Mouse (Mus musculus) midbrain, embryonic 15.5 days (tissue): ENCODE results near the gene Gimap4. TPM values are rescaled to one million over a fixed set of nuclear protein-coding genes. Genes with fewer than 3 reads are reported as not detected.

Source experiments
- ATAC-seq: fragments of 200-750 bp; cut with Nextera tagmentation; replicated peaks from 2 replicates; pipeline ENCODE4 v1.8.0; 2017; ENCODE audit warnings: moderate TSS enrichment
- H3K27ac ChIP-seq: fragments of 300-500 bp; sonication (generic); 2 replicates; pipeline ENCODE4 v1.5.1; 2015; ENCODE audit warnings: mild to moderate bottlenecking, inconsistent platforms
- H3K27me3 ChIP-seq: fragments of 300-500 bp; sonication (generic); replicated peaks from 2 replicates; pipeline ENCODE4 v1.6.1; 2015; ENCODE audit warnings: inconsistent platforms
- H3K36me3 ChIP-seq: fragments of 300-500 bp; sonication (generic); replicated peaks from 2 replicates; pipeline ENCODE4 v1.6.1; 2015; ENCODE audit warnings: inconsistent platforms
- H3K4me1 ChIP-seq: fragments of 300-500 bp; sonication (generic); 2 replicates; pipeline ENCODE4 v1.6.1; 2015; ENCODE audit warnings: inconsistent platforms
- H3K4me2 ChIP-seq: fragments of 300-500 bp; sonication (generic); 2 replicates; pipeline ENCODE4 v1.6.1; 2015; ENCODE audit warnings: inconsistent platforms, mild to moderate bottlenecking, moderate library complexity
- H3K4me3 ChIP-seq: fragments of 300-500 bp; sonication (generic); 2 replicates; pipeline ENCODE4 v1.5.1; 2015; ENCODE audit warnings: mild to moderate bottlenecking, inconsistent platforms
- H3K9ac ChIP-seq: fragments of 300-500 bp; sonication (generic); 2 replicates; pipeline ENCODE4 v1.6.1; 2015; ENCODE audit warnings: mild to moderate bottlenecking, inconsistent platforms
- H3K9me3 ChIP-seq: fragments of 300-500 bp; sonication (generic); 2 replicates; pipeline ENCODE4 v1.6.1; 2016; ENCODE audit warnings: inconsistent platforms
- WGBS: fragments of 180-500 bp; shearing (Covaris S2); methylation state at CpG from one replicate; pipeline ENCODE4 v1.1.7; 2015; ENCODE audit warnings: mixed read lengths; 5-methylcytosine and 5-hydroxymethylcytosine counted together
- polyA plus RNA-seq: library from polyadenylated mRNA; unstranded; fragments of >200 nt; fragmentation: Nextera tagmentation; extraction: Ambion mirVana; gene quantifications from 2 replicates; pipeline ENCODE4 v1.2.1, GENCODE M21; 2015

The Gimap4 gene
- polyA plus RNA-seq, 1 experiment from 2014 or later: 1.5 TPM

- H3K9me3 ChIP-seq: no peaks in the 10 kb centered on the region
- H3K27ac ChIP-seq: no peak overlapping the region
- H3K27me3 ChIP-seq: no peaks in the 10 kb centered on the region
- H3K4me3 ChIP-seq: no peak overlapping the region
- H3K4me2 ChIP-seq: no peak overlapping the region
- no peak for ATAC-seq
- 0 out of 2 replicates have a peak, but pooled peaks cover 3% of the 10 kb centered on the region for H3K4me1 ChIP-seq
- no peak overlapping the region for H3K9ac ChIP-seq
- no peaks in the 10 kb centered on the region for H3K36me3 ChIP-seq
- WGBS: 91% methylated on average over 8 of the region's 8 CpGs
Observed at GRCm38 (mm10) chr6:48723468-48723867, 39.1 kb downstream of the Gimap4 start.

GRCm38 (mm10) chr6:48725476-48725875, 41.1 kb downstream of the Gimap4 start:
- H3K27me3 ChIP-seq: no peaks in the 10 kb centered on the region
- WGBS: 5% methylated on average over 1 of the region's 1 CpGs
- 0 out of 2 replicates have a peak, but pooled peaks cover 3% of the 10 kb centered on the region for H3K4me1 ChIP-seq
- H3K27ac ChIP-seq: no peak overlapping the region
- no peak overlapping the region for H3K4me3 ChIP-seq
- no peaks in the 10 kb centered on the region for H3K36me3 ChIP-seq
- no peak overlapping the region for H3K4me2 ChIP-seq
- no peak; the same call in 1 of the 2 replicates for ATAC-seq
- H3K9ac ChIP-seq: no peak overlapping the region
- no peaks in the 10 kb centered on the region for H3K9me3 ChIP-seq

GRCm38 (mm10) chr6:48727761-48728160, 43.4 kb downstream of the Gimap4 start:
- Histone ChIP-seq H3K4me3 (no peak overlapping the region), H3K36me3 (no peaks in the 10 kb centered on the region), H3K9ac (no peak overlapping the region), H3K4me1 (0 out of 2 replicates have a peak, but pooled peaks cover 3% of the 10 kb centered on the region), H3K27ac (no peak overlapping the region), H3K4me2 (no peak overlapping the region), H3K27me3 (no peaks in the 10 kb centered on the region), H3K9me3 (no peaks in the 10 kb centered on the region)
- ATAC-seq: no peak
- WGBS: 94% methylated on average over 5 of the region's 5 CpGs

GRCm38 (mm10) chr6:48732864-48733304, 48.5 kb downstream of the Gimap4 start:
- Histone ChIP-seq H3K9ac (no peak overlapping the region), H3K27me3 (no peaks in the 10 kb centered on the region), H3K4me3 (no peak overlapping the region), H3K27ac (no peak overlapping the region), H3K4me1 (no peaks in the 10 kb centered on the region), H3K4me2 (no peak overlapping the region), H3K9me3 (no peaks in the 10 kb centered on the region), H3K36me3 (no peaks in the 10 kb centered on the region)
- no peak for ATAC-seq
- 62% methylated on average over 8 of the region's 8 CpGs for WGBS

GRCm38 (mm10) chr6:48733660-48734059, 49.3 kb downstream of the Gimap4 start:
- WGBS: 96% methylated on average over 1 of the region's 1 CpGs

GRCm38 (mm10) chr6:48737053-48737452, 52.7 kb downstream of the Gimap4 start:
- ATAC-seq: no peak
- peaks cover 10% of the 10 kb centered on the region for H3K27me3 ChIP-seq
- WGBS: 88% methylated on average over 2 of the region's 2 CpGs

More at GRCm38 (mm10) chr6:48733660-48734059, 49.3 kb downstream of the Gimap4 start:
- Histone ChIP-seq H3K27ac (no peak overlapping the region), H3K4me3 (no peak overlapping the region), H3K9me3 (no peaks in the 10 kb centered on the region), H3K36me3 (no peaks in the 10 kb centered on the region), H3K4me2 (no peak overlapping the region), H3K27me3 (no peaks in the 10 kb centered on the region), H3K4me1 (no peaks in the 10 kb centered on the region), H3K9ac (no peak overlapping the region)
- no peak for ATAC-seq

GRCm38 (mm10) chr6:48737688-48738087, 53.3 kb downstream of the Gimap4 start:
- Histone ChIP-seq H3K4me3 (no peak overlapping the region), H3K9ac (no peak overlapping the region), H3K9me3 (no peaks in the 10 kb centered on the region), H3K27ac (no peak overlapping the region), H3K4me2 (no peak overlapping the region), H3K4me1 (peaks cover 5% of the 10 kb centered on the region; the same call in 1 of the 2 replicates), H3K27me3 (peaks cover 16% of the 10 kb centered on the region), H3K36me3 (no peaks in the 10 kb centered on the region)
- ATAC-seq: no peak
- WGBS: 87% methylated on average over 5 of the region's 5 CpGs

More at GRCm38 (mm10) chr6:48737053-48737452, 52.7 kb downstream of the Gimap4 start:
- H3K27ac ChIP-seq: no peak overlapping the region
- H3K4me2 ChIP-seq: no peak overlapping the region
- no peaks in the 10 kb centered on the region for H3K36me3 ChIP-seq
- H3K4me3 ChIP-seq: no peak overlapping the region
- H3K4me1 ChIP-seq: no peaks in the 10 kb centered on the region; the same call in 1 of the 2 replicates
- H3K9me3 ChIP-seq: no peaks in the 10 kb centered on the region
- no peak overlapping the region for H3K9ac ChIP-seq

GRCm38 (mm10) chr6:48738961-48739779, 54.8 kb downstream of the Gimap4 start, which contains the start of gene Gimap1:
TSS of gene Gimap1 (plus strand) at chr6:48739054.
- Histone ChIP-seq H3K9ac (no peak within 1 kb of the TSS), H3K27me3 (peaks cover 26% of the 10 kb centered on the region), H3K4me1 (peaks cover 11% of the 10 kb centered on the region; the same call in 1 of the 2 replicates), H3K4me2 (no peak within 1 kb of the TSS), H3K4me3 (no peak within 1 kb of the TSS), H3K9me3 (no peaks in the 10 kb centered on the region), H3K36me3 (no peaks in the 10 kb centered on the region), H3K27ac (no peak within 1 kb of the TSS)
- WGBS: 83% methylated on average over 15 of the region's 15 CpGs
- ATAC-seq: no peak

- peaks cover 11% of the 10 kb centered on the region; the same call in 1 of the 2 replicates for H3K4me1 ChIP-seq
- 96% methylated on average over 3 of the region's 3 CpGs for WGBS
- peaks cover 27% of the 10 kb centered on the region for H3K27me3 ChIP-seq
- no peaks in the 10 kb centered on the region for H3K9me3 ChIP-seq
- no peak for ATAC-seq
- no peak overlapping the region for H3K27ac ChIP-seq
- no peaks in the 10 kb centered on the region for H3K36me3 ChIP-seq
- H3K9ac ChIP-seq: no peak overlapping the region
- no peak overlapping the region for H3K4me3 ChIP-seq
- no peak overlapping the region for H3K4me2 ChIP-seq
Observed at GRCm38 (mm10) chr6:48739780-48740055, 55.4 kb downstream of the Gimap4 start.

GRCm38 (mm10) chr6:48740501-48741169, 56.3 kb downstream of the Gimap4 start:
- Histone ChIP-seq H3K9me3 (no peaks in the 10 kb centered on the region), H3K4me1 (peaks cover 11% of the 10 kb centered on the region; the same call in 1 of the 2 replicates), H3K27me3 (peaks cover 27% of the 10 kb centered on the region), H3K4me3 (no peak overlapping the region), H3K4me2 (no peak overlapping the region), H3K36me3 (no peaks in the 10 kb centered on the region), H3K9ac (no peak overlapping the region), H3K27ac (no peak overlapping the region)
- WGBS: 88% methylated on average over 3 of the region's 3 CpGs
- no peak for ATAC-seq

GRCm38 (mm10) chr6:48741273-48741672, 56.9 kb downstream of the Gimap4 start:
- H3K4me3 ChIP-seq: no peak overlapping the region
- no peaks in the 10 kb centered on the region for H3K9me3 ChIP-seq
- H3K9ac ChIP-seq: no peak overlapping the region
- WGBS: 36% methylated on average over 3 of the region's 3 CpGs
- no peak for ATAC-seq
- no peak overlapping the region for H3K4me2 ChIP-seq
- H3K4me1 ChIP-seq: peaks cover 11% of the 10 kb centered on the region; the same call in 1 of the 2 replicates
- H3K27ac ChIP-seq: no peak overlapping the region
- H3K27me3 ChIP-seq: peaks cover 27% of the 10 kb centered on the region
- H3K36me3 ChIP-seq: no peaks in the 10 kb centered on the region
